Mouse (Mus musculus) naive thymus-derived CD4-positive, alpha-beta T cell, adult 2 months (primary cell): ENCODE data around the gene Ccdc88b.

Experiments used
- DNase-seq: peaks from one replicate; pipeline ENCODE4 v3.0.0-alpha.2; 2011; ENCODE audit warnings: low read depth

Ccdc88b gene

GRCm38 (mm10) chr19:6857003-6857360, 1.0 kb downstream of the Ccdc88b start:
- DNase-seq: no peak

- peak; percentile 64 for DNase-seq
Observed at GRCm38 (mm10) chr19:6856281-6857002, 1.6 kb downstream of the Ccdc88b start.

- DNase-seq: no peak
Observed at GRCm38 (mm10) chr19:6855225-6856031, 2.6 kb downstream of the Ccdc88b start.

- no peak for DNase-seq
Observed at GRCm38 (mm10) chr19:6854658-6855057, 3.4 kb downstream of the Ccdc88b start.

- no peak for DNase-seq
Observed at GRCm38 (mm10) chr19:6853903-6854302, 4.1 kb downstream of the Ccdc88b start.

GRCm38 (mm10) chr19:6852393-6853305, 5.4 kb downstream of the Ccdc88b start:
- no peak for DNase-seq

GRCm38 (mm10) chr19:6851497-6851896, 6.5 kb downstream of the Ccdc88b start:
- DNase-seq: no peak

GRCm38 (mm10) chr19:6849506-6850068, 8.4 kb downstream of the Ccdc88b start:
- DNase-seq: no peak

GRCm38 (mm10) chr19:6847841-6848517, 10.0 kb downstream of the Ccdc88b start:
- no peak for DNase-seq

GRCm38 (mm10) chr19:6846050-6846449, 12.0 kb downstream of the Ccdc88b start:
- no peak for DNase-seq

- DNase-seq: no peak
Observed at GRCm38 (mm10) chr19:6842353-6842752, 15.7 kb downstream of the Ccdc88b start.

GRCm38 (mm10) chr19:6841292-6841597, 16.8 kb downstream of the Ccdc88b start:
- DNase-seq: peak; percentile 39

GRCm38 (mm10) chr19:6840475-6841291, 17.3 kb downstream of the Ccdc88b start, which contains the start of gene Rps6ka4:
Rps6ka4 (minus strand) TSS chr19:6840636.
- peak; percentile 55 for DNase-seq

- peak; percentile 36 for DNase-seq
Observed at GRCm38 (mm10) chr19:6839615-6840474, 18.2 kb downstream of the Ccdc88b start.

GRCm38 (mm10) chr19:6832363-6832762, 25.6 kb downstream of the Ccdc88b start:
- DNase-seq: no peak

- DNase-seq: no peak
Observed at GRCm38 (mm10) chr19:6831331-6831730, 26.7 kb downstream of the Ccdc88b start.

- no peak for DNase-seq
Observed at GRCm38 (mm10) chr19:6830556-6831316, 27.3 kb downstream of the Ccdc88b start.

GRCm38 (mm10) chr19:6829870-6830555, 28.0 kb downstream of the Ccdc88b start:
- DNase-seq: no peak
